Mouse (Mus musculus): ENCODE measurements at regions not wholly inside any gene's neighbourhood (a gene's known extent, or its start where the extent isn't known, plus 50 kb on each side); places are given as distances from the start of the nearest gene placed in this dataset.

DNA sequence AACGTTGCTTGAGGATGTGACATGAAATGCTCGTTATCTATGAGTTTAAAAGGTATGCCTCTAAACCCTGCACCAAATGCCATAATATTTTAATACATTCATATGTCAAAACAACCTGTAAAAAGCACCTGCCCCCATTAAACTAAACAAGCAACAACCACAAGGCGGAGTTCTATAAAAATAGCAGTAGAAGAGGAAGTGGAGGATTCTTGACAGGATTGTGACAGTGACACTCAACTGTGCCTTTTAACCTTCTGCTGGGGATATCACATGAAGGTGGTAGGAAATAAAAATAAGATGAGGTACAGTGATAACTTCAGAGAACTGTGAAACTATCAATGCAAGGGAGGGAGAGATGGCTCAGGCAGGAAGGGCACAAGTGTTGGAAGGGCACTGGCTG, 58.6 kb upstream of the Dbx2 start:
- no peaks in the 10 kb centered on the region for H3K4me1 ChIP-seq (ENCODE audit: control insufficient read depth, insufficient read depth, low read length)
- H3K4me2 ChIP-seq (ENCODE audit: low read depth) = no peak overlapping the region
- no peaks in the 10 kb centered on the region for H3K36me3 ChIP-seq (ENCODE audit: control insufficient read depth, insufficient read depth, low read length)
- no peak overlapping the region for H3K27ac ChIP-seq (ENCODE audit: low read depth, low read length)
- H3K4me3 ChIP-seq (ENCODE audit: low read depth, low read length) = no peak overlapping the region
- DNase-seq (ENCODE audit: low spot score) (no peak), ATAC-seq (ENCODE audit: insufficient read depth, low FRiP score, low TSS enrichment) (no peak)
- no peaks in the 10 kb centered on the region for H3K9me3 ChIP-seq (ENCODE audit: control insufficient read depth, low read length)
- 86% methylated on average over 3 of the region's 3 CpGs for WGBS
- no peak overlapping the region for H3K9ac ChIP-seq (ENCODE audit: low read length)
- no peaks in the 10 kb centered on the region for H3K27me3 ChIP-seq (ENCODE audit: control insufficient read depth, insufficient read depth, low read length)

DNA sequence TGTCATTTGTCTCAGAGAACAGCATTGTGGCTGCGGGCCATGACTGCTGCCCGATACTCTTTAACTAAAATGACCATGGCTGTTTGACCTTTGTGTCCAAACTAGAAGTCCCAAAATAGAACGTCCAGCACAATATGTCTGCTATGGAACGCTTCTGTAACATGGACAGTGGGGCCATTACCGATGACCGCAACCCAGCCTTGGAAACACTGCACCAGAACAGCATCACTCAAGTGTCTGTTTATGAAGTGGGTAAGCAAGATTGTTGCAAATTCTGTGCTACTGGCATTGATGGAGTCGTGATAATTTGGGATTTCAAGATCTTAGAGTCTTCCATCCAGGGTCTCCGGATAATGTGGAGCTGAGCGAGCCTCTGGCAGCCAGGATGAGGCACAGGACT, 60.2 kb upstream of the Dbx2 start:
- WGBS = 89% methylated on average over 9 of the region's 9 CpGs
- Histone ChIP-seq H3K4me3 (ENCODE audit: low read depth, low read length) (no peak overlapping the region), H3K27me3 (ENCODE audit: control insufficient read depth, insufficient read depth, low read length) (no peaks in the 10 kb centered on the region), H3K9ac (ENCODE audit: low read length) (no peak overlapping the region), H3K27ac (ENCODE audit: low read depth, low read length) (no peak overlapping the region), H3K9me3 (ENCODE audit: control insufficient read depth, low read length) (no peaks in the 10 kb centered on the region), H3K4me1 (ENCODE audit: control insufficient read depth, insufficient read depth, low read length) (no peaks in the 10 kb centered on the region), H3K4me2 (ENCODE audit: low read depth) (no peak overlapping the region), H3K36me3 (ENCODE audit: control insufficient read depth, insufficient read depth, low read length) (no peaks in the 10 kb centered on the region)
- DNase-seq (ENCODE audit: low spot score) (no peak), ATAC-seq (ENCODE audit: insufficient read depth, low FRiP score, low TSS enrichment) (no peak)

DNA sequence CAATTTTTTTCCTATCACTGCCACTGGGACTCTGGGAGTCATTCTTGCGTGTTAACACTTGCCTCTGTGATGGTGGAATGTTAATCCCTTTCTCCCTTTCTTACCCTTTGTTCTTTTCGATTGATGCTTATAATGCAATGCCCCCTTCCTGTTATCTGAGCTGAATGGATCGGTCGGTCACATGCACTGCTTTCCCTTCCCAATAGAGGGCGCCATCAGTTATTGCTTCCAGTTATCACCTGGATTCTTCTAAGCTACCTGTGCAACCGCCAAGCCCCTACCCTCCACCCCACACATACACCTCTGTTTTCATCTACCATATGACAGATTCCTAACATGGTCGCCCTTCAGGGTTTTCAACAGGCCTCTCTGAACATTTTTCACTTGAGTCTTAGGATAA, 66.9 kb upstream of the Ano6 start:
- Histone ChIP-seq H3K4me3 (ENCODE audit: low read depth, low read length) (no peak overlapping the region), H3K9ac (ENCODE audit: low read length) (no peak overlapping the region), H3K27me3 (ENCODE audit: control insufficient read depth, insufficient read depth, low read length) (no peaks in the 10 kb centered on the region), H3K36me3 (ENCODE audit: control insufficient read depth, insufficient read depth, low read length) (no peaks in the 10 kb centered on the region), H3K9me3 (ENCODE audit: control insufficient read depth, low read length) (0 out of 2 replicates have a peak, but pooled peaks cover 5% of the 10 kb centered on the region), H3K4me2 (ENCODE audit: low read depth) (no peak overlapping the region), H3K27ac (ENCODE audit: low read depth, low read length) (no peak overlapping the region), H3K4me1 (ENCODE audit: control insufficient read depth, insufficient read depth, low read length) (no peaks in the 10 kb centered on the region)
- DNase-seq (ENCODE audit: low spot score) (no peak), ATAC-seq (ENCODE audit: insufficient read depth, low FRiP score, low TSS enrichment) (no peak)
- WGBS = 41% methylated on average over 7 of the region's 7 CpGs

DNA sequence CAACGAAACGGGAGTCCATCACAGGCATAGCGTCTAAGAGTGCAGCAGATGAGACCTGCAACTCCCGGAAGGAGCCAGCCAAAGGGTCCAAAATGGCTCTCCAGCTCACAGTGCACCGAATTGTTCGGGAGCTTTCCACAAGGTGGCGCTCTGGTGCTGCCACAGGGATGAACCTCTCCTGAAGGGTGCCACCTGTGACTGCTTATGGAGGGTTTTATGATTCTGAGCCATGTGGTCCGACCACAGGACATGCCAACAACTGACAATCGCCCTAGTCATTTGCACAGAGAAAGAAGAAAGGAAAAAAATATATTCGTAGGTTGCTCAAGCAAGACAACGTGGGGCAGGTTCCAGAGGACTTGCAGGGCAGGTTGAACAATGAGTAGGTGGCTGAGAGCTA, 64.8 kb upstream of the Ano6 start:
- no peak overlapping the region for H3K27ac ChIP-seq (ENCODE audit: low read depth, low read length)
- H3K36me3 ChIP-seq (ENCODE audit: control insufficient read depth, insufficient read depth, low read length) = no peaks in the 10 kb centered on the region
- H3K27me3 ChIP-seq (ENCODE audit: control insufficient read depth, insufficient read depth, low read length) = no peaks in the 10 kb centered on the region
- no peak overlapping the region for H3K9ac ChIP-seq (ENCODE audit: low read length)
- H3K4me2 ChIP-seq (ENCODE audit: low read depth) = no peak overlapping the region
- no peaks in the 10 kb centered on the region for H3K4me1 ChIP-seq (ENCODE audit: control insufficient read depth, insufficient read depth, low read length)
- 0 out of 2 replicates have a peak, but pooled peaks cover 5% of the 10 kb centered on the region for H3K9me3 ChIP-seq (ENCODE audit: control insufficient read depth, low read length)
- DNase-seq (ENCODE audit: low spot score) (peak; percentile 74), ATAC-seq (ENCODE audit: insufficient read depth, low FRiP score, low TSS enrichment) (no peak)
- H3K4me3 ChIP-seq (ENCODE audit: low read depth, low read length) = no peak overlapping the region
- 46% methylated on average over 11 of the region's 11 CpGs for WGBS

DNA sequence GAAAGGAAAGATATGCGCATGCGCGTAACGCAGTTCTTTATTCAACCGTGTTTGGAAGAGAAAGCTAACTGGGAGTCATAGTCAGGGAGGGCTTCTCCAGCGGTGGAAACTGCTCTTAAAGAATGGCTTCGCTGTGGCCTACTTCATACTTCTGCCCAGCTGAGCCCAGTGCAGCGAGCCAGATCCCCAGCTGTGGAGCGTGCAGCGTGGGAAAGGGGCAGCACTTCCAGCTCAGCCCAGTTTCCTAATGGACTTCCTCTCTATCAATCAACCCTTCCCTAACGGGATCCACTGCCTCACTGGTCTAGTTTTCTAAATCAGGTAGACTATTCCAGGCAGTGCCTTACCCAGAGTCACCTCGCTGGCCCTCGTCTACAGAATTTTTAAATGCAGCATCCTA, 64.1 kb upstream of the Ano6 start:
- no peaks in the 10 kb centered on the region for H3K27me3 ChIP-seq (ENCODE audit: control insufficient read depth, insufficient read depth, low read length)
- WGBS = 82% methylated on average over 13 of the region's 13 CpGs
- H3K27ac ChIP-seq (ENCODE audit: low read depth, low read length) = no peak overlapping the region
- H3K9me3 ChIP-seq (ENCODE audit: control insufficient read depth, low read length) = 0 out of 2 replicates have a peak, but pooled peaks cover 2% of the 10 kb centered on the region
- no peak for DNase-seq (ENCODE audit: low spot score)
- no peak overlapping the region for H3K4me3 ChIP-seq (ENCODE audit: low read depth, low read length)
- H3K4me1 ChIP-seq (ENCODE audit: control insufficient read depth, insufficient read depth, low read length) = no peaks in the 10 kb centered on the region
- ATAC-seq (ENCODE audit: insufficient read depth, low FRiP score, low TSS enrichment) = no peak
- H3K9ac ChIP-seq (ENCODE audit: low read length) = no peak overlapping the region
- no peaks in the 10 kb centered on the region for H3K36me3 ChIP-seq (ENCODE audit: control insufficient read depth, insufficient read depth, low read length)
- no peak overlapping the region for H3K4me2 ChIP-seq (ENCODE audit: low read depth)

DNA sequence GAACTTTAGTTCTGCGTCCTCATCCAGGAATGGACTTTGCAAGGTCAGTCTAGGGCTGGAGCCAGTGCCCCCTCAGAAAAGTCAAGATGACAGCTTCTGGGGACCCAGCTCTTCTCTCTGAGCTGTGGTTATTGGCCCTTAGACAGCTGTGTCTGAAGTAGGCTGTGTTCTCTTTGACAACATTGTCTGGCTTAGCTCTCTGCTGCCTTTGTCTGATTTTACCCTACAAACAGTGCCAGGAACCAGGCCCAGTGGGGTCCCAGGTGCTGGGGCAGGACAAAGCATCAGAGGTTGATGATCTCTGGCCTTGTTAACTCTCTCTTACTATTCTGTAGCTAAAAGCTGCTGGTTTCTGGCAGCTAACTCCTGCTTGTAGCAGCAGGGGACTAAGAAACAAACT, 54.9 kb upstream of the Ano6 start:
- WGBS = 90% methylated on average over 1 of the region's 1 CpGs
- no peaks in the 10 kb centered on the region for H3K27me3 ChIP-seq (ENCODE audit: control insufficient read depth, insufficient read depth, low read length)
- H3K4me2 ChIP-seq (ENCODE audit: low read depth) = no peak overlapping the region
- no peak overlapping the region for H3K4me3 ChIP-seq (ENCODE audit: low read depth, low read length)
- ATAC-seq (ENCODE audit: insufficient read depth, low FRiP score, low TSS enrichment) (no peak), DNase-seq (ENCODE audit: low spot score) (no peak)
- H3K36me3 ChIP-seq (ENCODE audit: control insufficient read depth, insufficient read depth, low read length) = no peaks in the 10 kb centered on the region
- no peaks in the 10 kb centered on the region for H3K9me3 ChIP-seq (ENCODE audit: control insufficient read depth, low read length)
- no peaks in the 10 kb centered on the region for H3K4me1 ChIP-seq (ENCODE audit: control insufficient read depth, insufficient read depth, low read length)
- H3K9ac ChIP-seq (ENCODE audit: low read length) = no peak overlapping the region
- H3K27ac ChIP-seq (ENCODE audit: low read depth, low read length) = no peak overlapping the region
